Mouse (Mus musculus) erythroblast, embryonic 14.5 days (primary cell): ENCODE measurements around the gene Kctd18.

Experiments used
- GATA1 ChIP-seq: IDR thresholded peaks from 2 replicates; pipeline ENCODE4 v1.6.1; 2012; ENCODE audit warnings: low read length, inconsistent platforms, mixed read lengths
- TAL1 ChIP-seq: IDR thresholded peaks from 3 replicates; pipeline ENCODE4 v1.6.1; 2012; ENCODE audit warnings: low read length, inconsistent platforms, mixed read lengths

DNA sequence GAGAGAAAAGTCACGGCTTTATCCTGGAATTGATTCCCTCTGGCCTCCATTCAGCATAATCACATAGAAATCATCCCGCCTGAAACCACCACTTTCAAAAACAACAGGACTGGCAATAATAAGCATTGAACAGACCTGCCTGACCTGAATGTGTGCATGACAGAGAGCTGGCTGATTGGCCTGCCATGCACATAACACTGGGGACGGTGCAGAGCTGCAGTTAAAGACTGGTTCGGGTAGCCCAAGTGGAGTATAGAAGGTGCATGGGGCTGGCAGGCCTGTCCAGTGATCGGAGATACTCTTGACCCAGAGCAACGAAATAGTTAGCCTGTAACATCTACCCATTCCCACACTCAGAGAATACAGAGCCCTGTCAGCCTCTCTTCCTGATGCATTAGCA, 76.5 kb downstream of the Kctd18 start:
- TF ChIP-seq GATA1 (no peak), TAL1 (no peak)
